Mouse (Mus musculus): Measurements from ENCODE around the gene Dnttip2.

The Dnttip2 gene

DNA sequence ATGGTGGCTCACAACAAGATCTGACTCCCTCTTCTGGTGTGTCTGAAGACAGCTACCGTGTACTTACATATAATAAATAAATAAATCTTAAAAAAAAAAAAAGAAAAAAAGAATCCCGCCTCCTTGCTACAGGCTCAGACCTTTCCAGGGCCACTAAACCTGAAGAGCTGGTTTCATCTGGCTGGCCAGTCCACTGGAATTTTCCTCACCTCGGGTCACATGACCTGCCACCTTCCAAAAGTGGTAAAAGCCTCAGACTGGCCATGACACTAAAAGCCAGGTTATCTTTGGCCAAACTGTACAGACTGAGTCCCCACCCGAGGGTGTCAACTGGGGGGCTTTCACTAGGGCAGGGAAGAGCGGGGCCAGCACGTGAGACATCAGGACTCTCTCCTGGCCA lies 49.7 kb downstream of the Dnttip2 start:
- no peak for DNase-seq (ENCODE audit: low read depth in 1 of 2, low spot score in 2 of 2)

DNA sequence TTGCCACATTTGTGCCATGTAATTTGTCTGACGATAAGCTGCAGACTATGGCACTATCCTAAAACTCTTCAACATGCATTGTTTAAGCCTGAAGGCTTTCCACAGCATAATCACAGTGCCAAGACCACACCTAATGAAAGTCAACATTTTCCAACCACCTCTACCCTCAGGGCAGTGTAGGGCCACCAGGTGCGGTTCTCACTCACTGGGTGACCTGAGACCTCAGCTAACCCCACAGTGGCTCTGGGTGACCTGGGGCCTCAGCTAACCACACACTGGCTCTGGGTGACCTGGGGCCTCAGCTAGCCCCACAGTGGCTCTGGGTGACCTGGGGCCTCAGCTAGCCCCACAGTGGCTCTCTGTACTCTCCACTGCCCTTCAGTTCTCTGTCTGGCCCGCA lies 50.3 kb downstream of the Dnttip2 start:
- DNase-seq (ENCODE audit: low read depth in 1 of 2, low spot score in 2 of 2), result no peak

DNA sequence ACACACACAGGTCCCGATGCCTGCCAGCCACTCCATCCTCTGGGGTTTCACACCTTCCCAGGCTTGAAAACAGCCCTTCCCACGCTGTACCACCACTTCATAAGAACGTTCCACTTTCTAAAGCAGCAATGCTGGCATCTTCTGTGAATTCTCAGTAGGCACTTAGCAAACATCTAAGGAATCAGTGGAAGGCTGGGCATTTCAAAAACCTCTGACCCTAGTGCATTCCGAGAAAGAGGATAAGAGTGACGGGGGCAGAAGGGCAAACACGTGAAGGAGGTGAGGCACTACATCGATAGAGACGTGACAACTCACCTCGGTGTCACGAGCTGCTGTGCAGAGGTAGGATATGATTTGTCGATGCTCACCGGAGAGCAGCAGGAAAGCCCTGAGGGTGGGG lies 56.3 kb downstream of the Dnttip2 start:
- no peak for DNase-seq (ENCODE audit: low read depth in 1 of 2, low spot score in 2 of 2)

DNA sequence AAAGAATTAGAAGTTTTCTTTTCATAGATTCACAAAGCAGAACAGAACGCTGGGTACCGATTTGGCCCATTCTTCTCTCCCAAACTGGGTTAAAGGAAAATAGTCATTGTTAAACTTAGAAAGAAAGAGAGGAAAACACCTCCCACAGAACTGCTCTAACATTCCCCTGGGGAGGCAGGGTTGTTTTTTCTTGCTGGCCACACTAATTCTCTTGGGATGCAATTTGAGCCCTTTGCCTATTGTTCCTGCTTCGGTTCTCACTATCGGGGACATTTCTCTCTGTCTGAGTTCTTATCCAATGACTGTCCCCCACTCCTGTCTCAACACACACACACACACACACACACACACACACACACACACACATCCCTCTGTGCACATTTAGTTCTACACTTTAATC lies 59.3 kb downstream of the Dnttip2 start:
- no peak for DNase-seq (ENCODE audit: low read depth in 1 of 2, low spot score in 2 of 2)

- no peak for DNase-seq (ENCODE audit: low read depth in 1 of 2, low spot score in 2 of 2)
Observed at GRCm38 (mm10) chr3:122333902-122334301, 59.7 kb downstream of the Dnttip2 start.

DNA sequence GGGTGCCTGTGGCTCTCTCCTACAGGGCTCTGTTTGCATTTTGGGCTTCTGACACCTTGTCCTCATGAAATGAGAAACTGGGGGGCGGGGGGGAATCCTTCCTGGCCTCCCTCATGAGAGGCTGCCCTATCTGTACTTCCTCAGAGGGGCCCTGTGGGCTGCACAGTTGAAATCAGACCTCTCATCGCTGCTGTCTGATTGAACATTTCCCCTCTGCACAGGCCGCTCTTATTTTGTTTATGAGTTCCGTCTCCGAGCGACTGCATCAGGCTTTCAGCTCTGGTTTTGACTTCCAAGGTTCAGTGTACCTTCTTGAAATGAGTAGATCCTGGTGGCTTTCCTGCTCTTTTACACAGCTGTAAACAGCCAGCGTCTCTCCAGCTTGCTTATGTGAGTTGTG lies 60.2 kb downstream of the Dnttip2 start:
- no peak for DNase-seq (ENCODE audit: low read depth in 1 of 2, low spot score in 2 of 2)
